Mouse (Mus musculus) embryonic facial prominence, embryonic 13.5 days (tissue): Measurements from ENCODE around the gene Ccer2. TPM values are rescaled to one million over a fixed set of nuclear protein-coding genes. Genes with fewer than 3 reads are reported as not detected.
A peak's percentile ranks its signal among the peaks of the same experiment; 100 is the strongest.

Experiments used
- ATAC-seq: fragments of 200-750 bp; cut with Nextera tagmentation; 2 replicates; pipeline ENCODE4 v1.8.0; 2017; ENCODE audit warnings: low read depth; ENCODE audit not compliant: insufficient number of reproducible peaks, insufficient read depth, low FRiP score, low TSS enrichment
- H3K27ac ChIP-seq: fragments of 300-500 bp; sonication (generic); 2 replicates; pipeline ENCODE4 v1.5.1; 2015; ENCODE audit warnings: moderate library complexity, mild to moderate bottlenecking, inconsistent platforms
- H3K27me3 ChIP-seq: fragments of 300-500 bp; sonication (generic); 2 replicates; pipeline ENCODE4 v1.6.1; 2015; ENCODE audit warnings: mild to moderate bottlenecking, inconsistent platforms
- H3K36me3 ChIP-seq: fragments of 300-500 bp; sonication (generic); 2 replicates; pipeline ENCODE4 v1.6.1; 2015; ENCODE audit warnings: mild to moderate bottlenecking, inconsistent platforms
- H3K4me1 ChIP-seq: fragments of 300-500 bp; sonication (generic); 2 replicates; pipeline ENCODE4 v1.6.1; 2015; ENCODE audit warnings: inconsistent platforms
- H3K4me2 ChIP-seq: fragments of 300-500 bp; sonication (generic); 2 replicates; pipeline ENCODE4 v1.6.1; 2015; ENCODE audit warnings: moderate library complexity, mild to moderate bottlenecking, inconsistent platforms
- H3K4me3 ChIP-seq: fragments of 300-500 bp; sonication (generic); 2 replicates; pipeline ENCODE4 v1.5.1; 2015; ENCODE audit warnings: mild to moderate bottlenecking, inconsistent platforms
- H3K9ac ChIP-seq: fragments of 300-500 bp; sonication (generic); 2 replicates; pipeline ENCODE4 v1.6.1; 2015; ENCODE audit warnings: mild to moderate bottlenecking, inconsistent platforms
- H3K9me3 ChIP-seq: fragments of 300-500 bp; sonication (generic); 2 replicates; pipeline ENCODE4 v1.6.1; 2016; ENCODE audit warnings: inconsistent platforms
- WGBS: fragments of 180-500 bp; shearing (Covaris S2); methylation state at CpG from one replicate; pipeline ENCODE4 v1.1.7; 2015; ENCODE audit warnings: mixed read lengths; 5-methylcytosine and 5-hydroxymethylcytosine counted together
- polyA plus RNA-seq: library from polyadenylated mRNA; unstranded; fragments of >200 nt; fragmentation: Nextera tagmentation; extraction: Ambion mirVana; gene quantifications from 2 replicates; pipeline ENCODE4 v1.2.1, GENCODE M21; 2015

The Ccer2 gene
- polyA plus RNA-seq, 1 experiment from 2014 or later, result 2.1 TPM

GRCm38 (mm10) chr7:28808221-28808941 lies 52.4 kb downstream of the Ccer2 start, which contains the start of gene Hnrnpl:
Gene Hnrnpl (plus strand): TSS chr7:28808541.
- WGBS, result 4% methylated on average over 35 of the region's 35 CpGs
- Histone ChIP-seq H3K4me1 (peaks cover 34% of the 10 kb centered on the region), H3K9me3 (no peaks in the 10 kb centered on the region), H3K27me3 (no peaks in the 10 kb centered on the region), H3K36me3 (peaks cover 15% of the 10 kb centered on the region), H3K4me3 (peak within 1 kb of the TSS; percentile 71), H3K9ac (peak within 1 kb of the TSS; percentile 95), H3K27ac (peak within 1 kb of the TSS; percentile 100), H3K4me2 (peak within 1 kb of the TSS; percentile 94)
- peak; percentile 3 for ATAC-seq

Other genes with a start within 250 kb of the Ccer2 start
- gene Ifnl2, start 245.7 kb upstream of the Ccer2 start, polyA plus RNA-seq, result not detected in 2 replicates
- not detected in 2 replicates for gene Ifnl3, start 233.3 kb upstream of the Ccer2 start, polyA plus RNA-seq
- not detected in 2 replicates for gene Sycn, start 215.3 kb upstream of the Ccer2 start, polyA plus RNA-seq
- gene Nccrp1, start 208.9 kb upstream of the Ccer2 start, polyA plus RNA-seq, result 0.18 TPM in 1 of 2 replicates, not detected in the other
- 32.8 and 33.3 TPM in 2 replicates for gene Samd4b, start 158.0 kb upstream of the Ccer2 start, polyA plus RNA-seq
- gene Pak4, start 158.0 kb upstream of the Ccer2 start, polyA plus RNA-seq, result 35.8 and 36.0 TPM in 2 replicates
- gene Acp7, start 124.8 kb upstream of the Ccer2 start, polyA plus RNA-seq, result 0.23 TPM in 1 of 2 replicates, not detected in the other
- gene Fbxo27, start 63.3 kb upstream of the Ccer2 start, polyA plus RNA-seq, result 7.7 and 8.3 TPM in 2 replicates
- gene Fbxo17, start 39.4 kb upstream of the Ccer2 start, polyA plus RNA-seq, result 18.1 and 21.6 TPM in 2 replicates
- gene Mrps12, start 14.4 kb upstream of the Ccer2 start, polyA plus RNA-seq, result 127 and 132 TPM in 2 replicates
- 27.3 and 30.8 TPM in 2 replicates for gene Sars2, start 14.2 kb upstream of the Ccer2 start, polyA plus RNA-seq
- 73.2 and 76.6 TPM in 2 replicates for gene Sirt2, start 10.6 kb downstream of the Ccer2 start, polyA plus RNA-seq
- gene Nfkbib, start 11.3 kb downstream of the Ccer2 start, polyA plus RNA-seq, result 38.8 and 40.5 TPM in 2 replicates
- gene Rinl, start 32.8 kb downstream of the Ccer2 start, polyA plus RNA-seq, result 2.6 and 4.1 TPM in 2 replicates
- gene Hnrnpl, start 52.4 kb downstream of the Ccer2 start, polyA plus RNA-seq, result 301 and 303 TPM in 2 replicates
- gene Ech1, start 69.0 kb downstream of the Ccer2 start, polyA plus RNA-seq, result 153 TPM in 2 replicates
- 8.7 and 15.3 TPM in 2 replicates for gene Lgals4, start 77.7 kb downstream of the Ccer2 start, polyA plus RNA-seq
- gene Lgals7, start 107.7 kb downstream of the Ccer2 start, polyA plus RNA-seq, result 25.5 and 29.4 TPM in 2 replicates
- 0.69 and 1.2 TPM in 2 replicates for gene Capn12, start 125.2 kb downstream of the Ccer2 start, polyA plus RNA-seq
- gene Actn4, start 206.2 kb downstream of the Ccer2 start, polyA plus RNA-seq, result 232 and 258 TPM in 2 replicates
- 453 and 455 TPM in 2 replicates for gene Eif3k, start 225.7 kb downstream of the Ccer2 start, polyA plus RNA-seq
- 7.7 and 9.9 TPM in 2 replicates for gene Map4k1, start 225.9 kb downstream of the Ccer2 start, polyA plus RNA-seq